Mouse (Mus musculus) neural tube, embryonic 11.5 days (tissue): ENCODE data around the gene Myo10. TPM values are rescaled to one million over a fixed set of nuclear protein-coding genes. Genes with fewer than 3 reads are reported as not detected.

Experiments
- ATAC-seq: fragments of 200-750 bp; cut with Nextera tagmentation; 2 replicates; pipeline ENCODE4 v1.8.0; 2017; ENCODE audit warnings: moderate number of reproducible peaks, mild to moderate bottlenecking, moderate TSS enrichment, moderate library complexity; ENCODE audit not compliant: insufficient read depth, low FRiP score, low TSS enrichment
- DNase-seq: peaks from one replicate; pipeline ENCODE4 v3.0.0-alpha.2; 2015; ENCODE audit warnings: low spot score
- H3K27ac ChIP-seq: fragments of 300-500 bp; sonication (generic); 2 replicates; pipeline ENCODE4 v1.5.1; 2014; ENCODE audit warnings: low read depth, mild to moderate bottlenecking, low read length
- H3K27me3 ChIP-seq: fragments of 300-500 bp; sonication (generic); 2 replicates; pipeline ENCODE4 v1.6.1; 2014; ENCODE audit warnings: mild to moderate bottlenecking, low read length, mixed read lengths; ENCODE audit not compliant: control insufficient read depth, insufficient read depth
- H3K36me3 ChIP-seq: fragments of 300-500 bp; sonication (generic); 2 replicates; pipeline ENCODE4 v1.6.1; 2014; ENCODE audit warnings: mild to moderate bottlenecking, low read length, moderate library complexity, mixed read lengths; ENCODE audit not compliant: control insufficient read depth, insufficient read depth
- H3K4me1 ChIP-seq: fragments of 300-500 bp; sonication (generic); 2 replicates; pipeline ENCODE4 v1.6.1; 2014; ENCODE audit warnings: low read length, mixed read lengths; ENCODE audit not compliant: control insufficient read depth, insufficient read depth
- H3K4me2 ChIP-seq: fragments of 300-500 bp; sonication (generic); 2 replicates; pipeline ENCODE4 v1.6.1; 2014; ENCODE audit warnings: low read depth, mild to moderate bottlenecking, moderate library complexity
- H3K4me3 ChIP-seq: fragments of 300-500 bp; sonication (generic); 2 replicates; pipeline ENCODE4 v1.5.1; 2014; ENCODE audit warnings: low read depth, low read length
- H3K9ac ChIP-seq: fragments of 300-500 bp; sonication (generic); 2 replicates; pipeline ENCODE4 v1.6.1; 2014; ENCODE audit warnings: mild to moderate bottlenecking, low read length
- H3K9me3 ChIP-seq: fragments of 300-500 bp; sonication (generic); 2 replicates; pipeline ENCODE4 v1.6.1; 2016; ENCODE audit warnings: low read length; ENCODE audit not compliant: control insufficient read depth
- WGBS: fragments of 180-500 bp; shearing (Covaris S2); extraction: QIAGEN DNeasy Blood & Tissue Kit; methylation state at CpG from one replicate; pipeline ENCODE4 v1.1.7; 2014; 5-methylcytosine and 5-hydroxymethylcytosine counted together
- polyA plus RNA-seq: library from polyadenylated mRNA; unstranded; fragments of >200 nt; fragmentation: Nextera tagmentation; extraction: Ambion mirVana; gene quantifications from 2 replicates; pipeline ENCODE4 v1.2.1, GENCODE M21; 2014

The Myo10 gene
- polyA plus RNA-seq, 1 experiment from 2014 or later = 40.5 TPM

DNA sequence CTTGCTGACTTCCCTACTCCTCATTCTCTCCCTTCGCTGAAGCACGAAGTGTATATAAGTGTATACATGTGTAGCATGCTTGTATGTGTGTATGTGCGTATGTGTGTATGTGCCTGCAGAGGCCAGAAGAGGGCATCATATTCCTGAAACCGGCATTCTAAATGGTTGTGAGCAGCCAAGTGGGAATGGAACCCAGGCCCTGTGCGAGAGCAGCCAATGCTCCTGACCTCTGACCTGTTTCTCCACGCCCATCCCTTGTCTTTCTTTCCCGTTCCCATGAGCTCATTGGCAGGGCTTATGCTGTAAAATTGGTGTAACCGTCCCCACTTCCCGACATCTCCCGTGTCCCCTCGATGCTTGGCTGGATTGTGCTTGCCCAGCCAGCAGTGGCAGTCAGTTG, 53.0 kb downstream of the Myo10 start:
- Histone ChIP-seq H3K27me3 (no peaks in the 10 kb centered on the region), H3K4me3 (no peak overlapping the region), H3K27ac (no peak overlapping the region), H3K9ac (no peak overlapping the region), H3K9me3 (no peaks in the 10 kb centered on the region), H3K4me2 (no peak overlapping the region), H3K4me1 (peaks cover 9% of the 10 kb centered on the region), H3K36me3 (no peaks in the 10 kb centered on the region)
- ATAC-seq = no peak
- no peak for DNase-seq
- WGBS = 92% methylated on average over 11 of the region's 11 CpGs

GRCm38 (mm10) chr15:25676056-25676785, 53.9 kb downstream of the Myo10 start:
- DNase-seq (no peak), ATAC-seq (no peak)
- H3K27ac ChIP-seq = no peak overlapping the region
- no peaks in the 10 kb centered on the region for H3K9me3 ChIP-seq
- 77% methylated on average over 13 of the region's 13 CpGs for WGBS
- H3K4me3 ChIP-seq = no peak overlapping the region
- H3K4me1 ChIP-seq = peaks cover 16% of the 10 kb centered on the region
- no peaks in the 10 kb centered on the region for H3K36me3 ChIP-seq
- H3K9ac ChIP-seq = no peak overlapping the region
- no peaks in the 10 kb centered on the region for H3K27me3 ChIP-seq
- H3K4me2 ChIP-seq = no peak overlapping the region

- no peak overlapping the region for H3K4me2 ChIP-seq
- H3K4me3 ChIP-seq = no peak overlapping the region
- H3K27ac ChIP-seq = no peak overlapping the region
- WGBS = 51% methylated on average over 3 of the region's 3 CpGs
- H3K9ac ChIP-seq = no peak overlapping the region
- no peaks in the 10 kb centered on the region for H3K36me3 ChIP-seq
- ATAC-seq = no peak
- H3K9me3 ChIP-seq = no peaks in the 10 kb centered on the region
- no peak for DNase-seq
- peaks cover 10% of the 10 kb centered on the region; the same call in 1 of the 2 replicates for H3K4me1 ChIP-seq
- H3K27me3 ChIP-seq = no peaks in the 10 kb centered on the region
Observed at GRCm38 (mm10) chr15:25679081-25679480, 56.8 kb downstream of the Myo10 start.

DNA sequence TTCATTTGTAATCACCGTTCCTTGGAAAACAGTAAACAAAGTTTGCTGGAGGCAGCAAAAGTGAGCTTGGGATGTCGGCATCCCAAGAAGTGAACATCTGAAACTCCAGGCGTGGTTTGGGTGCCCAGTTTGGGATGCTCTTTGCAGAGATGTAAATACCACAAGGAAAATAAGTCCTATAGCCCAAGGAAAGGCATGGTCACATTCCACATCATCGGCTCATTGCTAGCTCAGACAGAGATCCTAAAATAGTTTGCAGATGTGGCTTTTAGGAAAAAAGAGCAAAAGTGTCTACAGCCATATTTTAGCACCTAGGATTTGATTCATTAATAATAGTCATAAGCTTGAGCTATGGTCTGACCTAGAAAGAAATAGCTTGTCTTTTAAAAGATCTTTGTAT, 57.3 kb downstream of the Myo10 start:
- Histone ChIP-seq H3K36me3 (no peaks in the 10 kb centered on the region), H3K4me1 (peaks cover 10% of the 10 kb centered on the region; the same call in 1 of the 2 replicates), H3K27me3 (no peaks in the 10 kb centered on the region), H3K4me2 (no peak overlapping the region), H3K9me3 (no peaks in the 10 kb centered on the region), H3K27ac (no peak overlapping the region), H3K9ac (no peak overlapping the region), H3K4me3 (no peak overlapping the region)
- WGBS = 75% methylated on average over 4 of the region's 4 CpGs
- no peak for ATAC-seq
- no peak for DNase-seq

- no peaks in the 10 kb centered on the region for H3K9me3 ChIP-seq
- no peak overlapping the region for H3K27ac ChIP-seq
- no peak overlapping the region for H3K4me3 ChIP-seq
- H3K36me3 ChIP-seq = no peaks in the 10 kb centered on the region
- ATAC-seq (0 out of 2 replicates have a peak, but pooled peaks have one; percentile 20), DNase-seq (no peak)
- no peak overlapping the region for H3K9ac ChIP-seq
- H3K4me1 ChIP-seq = peaks cover 10% of the 10 kb centered on the region; the same call in 1 of the 2 replicates
- no peak overlapping the region for H3K4me2 ChIP-seq
- WGBS = 43% methylated on average over 10 of the region's 10 CpGs
- H3K27me3 ChIP-seq = no peaks in the 10 kb centered on the region
Observed at GRCm38 (mm10) chr15:25680269-25680818, 58.0 kb downstream of the Myo10 start.

- WGBS = 50% methylated on average over 13 of the region's 13 CpGs
- Histone ChIP-seq H3K4me2 (no peak overlapping the region), H3K27ac (no peak overlapping the region)
Observed at GRCm38 (mm10) chr15:25682953-25683507, 60.7 kb downstream of the Myo10 start.

DNA sequence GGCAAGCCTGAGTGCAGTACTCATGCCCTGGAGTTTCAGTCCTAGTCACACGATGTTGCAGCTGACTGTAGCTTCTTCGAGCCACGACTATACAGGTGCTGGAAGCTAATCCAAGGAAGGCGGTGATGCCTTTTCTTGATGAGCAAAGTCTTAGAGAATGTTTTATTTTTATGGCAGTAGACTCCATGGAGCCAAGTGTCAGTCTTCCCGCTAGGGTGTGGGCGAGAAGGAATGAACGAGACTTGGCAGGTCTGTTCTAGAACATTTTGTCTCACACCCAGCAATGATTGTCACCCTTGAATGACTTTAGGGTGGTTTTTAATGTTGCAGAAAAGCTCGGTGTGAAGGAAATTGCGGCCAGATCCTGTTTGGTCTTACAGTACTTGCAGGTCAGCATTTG, 62.9 kb downstream of the Myo10 start:
- 71% methylated on average over 9 of the region's 9 CpGs for WGBS
- ATAC-seq (no peak), DNase-seq (no peak)
- no peak overlapping the region for H3K27ac ChIP-seq
- H3K4me3 ChIP-seq = no peak overlapping the region
- no peaks in the 10 kb centered on the region for H3K27me3 ChIP-seq
- H3K4me2 ChIP-seq = no peak overlapping the region
- peaks cover 8% of the 10 kb centered on the region; the same call in 1 of the 2 replicates for H3K4me1 ChIP-seq
- no peak overlapping the region for H3K9ac ChIP-seq
- no peaks in the 10 kb centered on the region for H3K9me3 ChIP-seq
- no peaks in the 10 kb centered on the region for H3K36me3 ChIP-seq

More at GRCm38 (mm10) chr15:25682953-25683507, 60.7 kb downstream of the Myo10 start:
- H3K4me1 ChIP-seq = peaks cover 10% of the 10 kb centered on the region; the same call in 1 of the 2 replicates
- H3K27me3 ChIP-seq = no peaks in the 10 kb centered on the region
- no peak overlapping the region for H3K9ac ChIP-seq
- DNase-seq = no peak
- no peaks in the 10 kb centered on the region for H3K36me3 ChIP-seq
- H3K4me3 ChIP-seq = no peak overlapping the region
- ATAC-seq = no peak
- H3K9me3 ChIP-seq = no peaks in the 10 kb centered on the region

GRCm38 (mm10) chr15:25688424-25689283, 66.3 kb downstream of the Myo10 start:
- WGBS = 71% methylated on average over 9 of the region's 9 CpGs
- no peak overlapping the region for H3K4me2 ChIP-seq
- no peaks in the 10 kb centered on the region for H3K27me3 ChIP-seq
- H3K36me3 ChIP-seq = no peaks in the 10 kb centered on the region
- H3K9me3 ChIP-seq = no peaks in the 10 kb centered on the region
- DNase-seq = no peak
- no peaks in the 10 kb centered on the region for H3K4me1 ChIP-seq
- H3K9ac ChIP-seq = no peak overlapping the region
- H3K27ac ChIP-seq = no peak overlapping the region
- H3K4me3 ChIP-seq = no peak overlapping the region
- ATAC-seq = no peak
